Mouse (Mus musculus): ENCODE data around the gene Cd160. TPM values are rescaled to one million over a fixed set of nuclear protein-coding genes. Genes with fewer than 3 reads are reported as not detected.

The Cd160 gene
- total RNA-seq (2022): not detected

DNA sequence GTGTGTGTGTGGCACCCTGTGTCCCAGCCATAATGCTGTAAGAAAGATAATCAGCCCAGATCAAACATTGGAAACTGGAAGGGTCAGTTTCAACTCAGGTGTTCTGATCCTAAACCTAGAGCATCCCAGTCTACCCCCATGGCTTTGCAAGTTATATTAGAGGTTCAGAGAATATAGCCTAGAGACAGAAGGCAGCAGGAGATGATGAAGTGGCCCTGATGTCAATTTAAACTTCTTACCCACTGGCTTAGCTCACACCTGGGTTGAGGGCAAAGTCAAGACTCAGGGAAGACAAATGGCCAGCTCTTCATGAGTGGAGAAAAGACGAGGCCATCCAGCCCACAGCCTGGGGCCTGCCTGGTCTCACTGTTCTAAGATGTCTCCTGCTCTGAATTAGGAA is at the start of gene Cd160, which contains the start of gene Pdzk1:
Gene Cd160 (minus strand): TSS at position 368 of the 400 bp plus-strand sequence.
Gene Pdzk1 (plus strand): TSS at position 301 of the 400 bp plus-strand sequence.
- no peak for DNase-seq (ENCODE audit: low spot score)

- no peak for DNase-seq (ENCODE audit: low spot score)
Observed at GRCm38 (mm10) chr3:96874808-96875571, 45.8 kb upstream of the Cd160 start.

GRCm38 (mm10) chr3:96872501-96872900 is 43.4 kb upstream of the Cd160 start:
- DNase-seq (ENCODE audit: low spot score): no peak

- no peak for DNase-seq (ENCODE audit: low spot score)
Observed at GRCm38 (mm10) chr3:96871070-96871469, 41.9 kb upstream of the Cd160 start.

DNA sequence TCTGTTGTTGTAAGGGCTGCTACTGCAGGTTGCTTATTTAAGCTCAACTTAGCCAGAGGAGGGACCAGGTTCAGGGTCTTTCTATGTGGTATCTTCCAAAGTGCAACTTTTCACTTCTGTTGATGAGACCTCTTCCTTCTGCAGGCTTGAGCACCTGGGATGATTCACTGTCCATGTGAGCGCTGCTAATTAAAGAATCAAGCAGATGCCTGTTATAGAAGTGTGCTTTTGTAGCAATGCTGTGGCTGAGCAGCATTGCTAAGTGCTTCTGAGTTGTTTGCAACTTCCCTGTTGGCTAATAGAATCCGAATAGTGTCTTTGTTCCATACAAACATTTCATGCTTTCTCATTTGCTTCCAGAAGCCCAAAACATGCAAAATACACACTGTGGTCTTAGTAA is 41.1 kb upstream of the Cd160 start:
- DNase-seq (ENCODE audit: low spot score): no peak

GRCm38 (mm10) chr3:96869091-96869490 is 39.9 kb upstream of the Cd160 start:
- no peak for DNase-seq (ENCODE audit: low spot score)

- DNase-seq (ENCODE audit: low spot score): no peak
Observed at GRCm38 (mm10) chr3:96868566-96868965, 39.4 kb upstream of the Cd160 start.

DNA sequence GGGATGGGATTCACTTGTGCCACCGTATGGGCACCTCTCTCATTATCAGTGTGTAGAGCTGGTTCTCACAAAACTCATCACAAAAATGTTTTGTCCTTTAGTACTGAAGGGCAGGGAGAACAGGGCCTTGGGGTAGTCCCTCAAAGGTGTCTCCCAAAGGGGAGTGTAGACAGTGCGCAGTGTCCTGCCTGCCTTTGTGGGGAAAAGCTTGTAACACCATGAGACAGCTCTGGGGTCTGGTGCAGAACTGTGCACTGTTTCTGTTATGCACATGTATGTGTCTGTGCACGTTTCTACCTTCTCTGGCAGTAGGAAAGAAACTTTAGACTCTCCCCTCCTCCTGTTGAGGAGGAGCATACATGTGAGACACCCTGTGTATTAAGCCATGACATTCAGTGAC is 38.7 kb upstream of the Cd160 start:
- DNase-seq (ENCODE audit: low spot score): no peak

DNA sequence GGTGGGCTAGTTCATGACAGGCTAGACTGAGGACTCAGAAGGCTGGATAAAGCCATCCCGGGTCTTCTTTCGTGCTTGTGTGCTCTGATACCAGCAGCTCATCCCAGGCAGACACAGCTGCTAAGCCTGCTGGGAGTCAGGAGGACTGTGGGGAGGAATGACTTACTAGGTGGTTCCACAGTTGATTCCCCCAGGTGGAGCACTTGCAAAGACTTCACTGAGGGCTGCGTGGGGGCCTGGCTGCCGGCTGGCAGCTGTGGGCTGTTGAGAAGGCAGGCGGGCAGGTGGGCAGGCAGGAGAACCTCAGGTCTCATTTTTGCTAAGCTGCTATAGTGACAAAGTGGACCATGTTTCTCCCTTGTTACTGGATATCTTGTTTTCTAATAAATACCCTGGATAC is 31.3 kb upstream of the Cd160 start:
- DNase-seq (ENCODE audit: low spot score): no peak

DNA sequence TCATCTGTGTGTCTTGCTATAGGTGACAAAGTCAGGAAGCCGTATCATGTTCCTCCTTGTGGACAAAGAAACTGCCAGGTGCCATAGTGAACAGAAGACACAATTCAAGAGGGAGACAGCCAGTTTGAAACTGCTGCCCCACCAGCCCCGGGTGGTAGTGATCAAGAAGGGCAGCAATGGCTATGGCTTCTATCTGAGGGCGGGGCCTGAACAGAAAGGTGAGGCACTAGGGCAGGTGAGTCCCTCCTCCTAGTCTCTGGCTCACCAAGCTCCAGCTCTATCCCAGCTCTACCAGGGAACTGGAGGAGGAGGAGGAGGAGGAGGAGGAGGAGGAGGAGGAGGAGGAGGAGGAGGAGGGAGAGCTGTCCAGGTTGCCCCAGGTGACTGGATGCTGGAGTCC is 26.7 kb upstream of the Cd160 start:
- no peak for DNase-seq (ENCODE audit: low spot score)

DNA sequence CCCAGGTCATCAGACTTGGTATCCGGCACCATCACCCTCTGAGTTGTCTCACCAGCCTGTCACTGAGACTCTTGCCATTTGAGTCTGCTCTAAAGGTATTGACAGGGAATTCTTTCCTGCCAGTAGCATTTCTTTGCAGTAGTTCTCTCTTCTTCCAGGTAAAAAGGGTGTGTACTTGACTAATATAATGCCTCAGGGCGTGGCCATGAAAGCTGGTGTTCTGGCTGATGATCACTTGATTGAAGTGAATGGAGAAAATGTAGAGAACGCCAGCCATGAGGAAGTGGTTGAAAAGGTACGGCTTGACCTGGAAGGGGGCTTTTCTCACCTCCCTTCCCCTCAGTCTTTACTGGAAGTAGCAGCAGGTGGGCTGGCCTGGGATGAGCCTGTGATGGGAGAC is 25.2 kb upstream of the Cd160 start:
- DNase-seq (ENCODE audit: low spot score): no peak

GRCm38 (mm10) chr3:96852561-96852960 is 23.4 kb upstream of the Cd160 start:
- DNase-seq (ENCODE audit: low spot score): no peak

GRCm38 (mm10) chr3:96849168-96849727 is 20.1 kb upstream of the Cd160 start:
- DNase-seq (ENCODE audit: low spot score): no peak

- no peak for DNase-seq (ENCODE audit: low spot score)
Observed at GRCm38 (mm10) chr3:96848470-96848869, 19.3 kb upstream of the Cd160 start.

DNA sequence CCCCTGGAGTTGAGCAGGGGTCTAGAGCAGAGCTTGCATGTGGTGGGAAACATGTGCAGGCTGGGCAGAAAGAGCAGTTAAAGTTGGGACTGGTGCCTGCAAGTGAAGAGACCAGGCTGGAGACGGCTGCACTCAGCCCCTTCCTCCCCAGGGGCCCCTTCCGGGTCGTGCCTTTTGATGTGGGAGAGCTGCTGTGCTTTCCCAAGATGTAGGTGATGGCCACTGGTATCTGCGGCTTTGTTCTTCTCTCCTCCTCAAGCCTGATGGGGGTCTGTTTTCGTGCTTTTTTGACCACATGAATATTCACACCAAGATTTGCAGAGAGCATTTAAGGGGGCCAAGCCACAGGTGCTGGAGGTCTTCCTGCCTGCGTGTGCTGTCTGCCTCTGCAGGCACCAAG is 18.5 kb upstream of the Cd160 start:
- DNase-seq (ENCODE audit: low spot score): no peak

GRCm38 (mm10) chr3:96846985-96847384 is 17.8 kb upstream of the Cd160 start:
- DNase-seq (ENCODE audit: low spot score): no peak

DNA sequence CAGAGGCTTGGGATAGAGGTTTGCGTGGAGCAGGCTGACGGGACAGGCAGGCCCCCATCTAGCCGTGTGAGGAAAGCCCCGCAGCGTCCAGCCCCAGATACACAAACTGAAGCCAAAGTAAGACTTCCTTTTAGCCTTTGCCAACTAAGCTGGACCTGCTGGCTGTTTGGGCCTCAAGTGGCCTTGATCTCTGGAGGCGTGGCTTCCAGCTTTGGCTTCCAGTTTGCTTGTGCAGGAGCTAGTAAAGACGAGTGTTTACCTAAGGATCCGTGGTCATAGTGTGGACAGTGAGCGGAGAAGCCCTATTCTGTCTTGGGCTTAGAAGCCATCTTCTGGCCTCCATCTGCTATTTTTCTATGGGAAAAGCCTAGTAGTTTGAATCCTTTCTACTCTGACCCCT is 16.7 kb upstream of the Cd160 start:
- no peak for DNase-seq (ENCODE audit: low spot score)

DNA sequence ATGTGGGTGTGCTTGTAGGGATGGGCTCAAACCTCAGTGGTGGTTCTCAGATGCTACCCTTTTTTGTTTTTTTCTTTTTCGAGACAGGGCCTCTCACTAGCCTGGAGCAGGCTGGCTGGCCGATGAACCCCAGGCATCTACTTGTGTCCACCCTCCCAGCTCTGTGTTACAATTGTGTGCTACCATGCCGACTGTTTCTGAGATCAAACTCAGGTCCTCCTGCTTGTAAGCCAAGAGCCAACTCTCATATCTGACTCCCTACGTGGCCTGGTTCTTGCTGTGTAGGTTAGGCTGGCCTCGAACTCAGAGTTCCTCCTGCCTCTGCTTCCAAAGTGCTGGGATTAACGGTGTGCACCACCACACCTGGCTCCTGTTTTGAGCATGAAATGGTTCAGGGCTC is 16.0 kb upstream of the Cd160 start:
- DNase-seq (ENCODE audit: low spot score): no peak

- DNase-seq (ENCODE audit: low spot score): no peak
Observed at GRCm38 (mm10) chr3:96838996-96839645, 10.0 kb upstream of the Cd160 start.

- DNase-seq (ENCODE audit: low spot score): no peak
Observed at GRCm38 (mm10) chr3:96836414-96836813, 7.3 kb upstream of the Cd160 start.

DNA sequence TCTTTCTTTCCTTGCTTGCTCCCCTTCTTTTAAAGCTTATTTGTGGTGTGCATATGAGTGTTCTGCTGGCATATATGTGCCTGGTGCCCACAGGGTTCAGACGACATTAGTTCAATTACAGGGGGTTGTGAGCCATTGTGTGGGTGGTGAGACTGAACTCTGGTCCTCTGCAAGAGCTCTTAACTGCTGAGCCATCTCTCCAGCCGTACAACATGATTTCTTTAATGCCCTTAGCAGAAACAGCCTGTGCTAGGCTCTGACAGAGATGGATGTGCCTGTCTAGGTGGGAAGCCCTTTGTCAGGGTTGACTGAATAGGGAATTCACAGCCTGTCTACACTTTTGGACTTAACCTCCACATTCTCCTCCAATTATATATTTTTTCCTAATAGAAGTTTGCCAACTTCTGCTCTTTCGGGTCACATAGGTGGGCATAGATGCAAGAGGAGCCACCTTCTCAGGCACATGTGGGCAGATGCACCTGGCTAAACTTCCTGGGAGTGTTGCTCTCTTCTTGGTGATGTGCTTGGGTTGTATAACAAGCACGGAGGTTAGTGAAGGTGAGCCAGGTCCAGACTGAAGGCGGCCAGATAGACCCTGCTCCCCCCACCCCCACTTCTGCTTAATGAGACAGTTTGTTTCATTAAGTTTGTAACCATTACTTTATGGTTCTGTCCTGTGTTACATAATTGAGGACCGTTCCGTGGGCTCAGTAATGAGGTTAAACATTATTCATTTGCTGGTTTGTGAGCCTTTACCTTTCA is 5.6 kb upstream of the Cd160 start:
- no peak for DNase-seq (ENCODE audit: low spot score)

DNA sequence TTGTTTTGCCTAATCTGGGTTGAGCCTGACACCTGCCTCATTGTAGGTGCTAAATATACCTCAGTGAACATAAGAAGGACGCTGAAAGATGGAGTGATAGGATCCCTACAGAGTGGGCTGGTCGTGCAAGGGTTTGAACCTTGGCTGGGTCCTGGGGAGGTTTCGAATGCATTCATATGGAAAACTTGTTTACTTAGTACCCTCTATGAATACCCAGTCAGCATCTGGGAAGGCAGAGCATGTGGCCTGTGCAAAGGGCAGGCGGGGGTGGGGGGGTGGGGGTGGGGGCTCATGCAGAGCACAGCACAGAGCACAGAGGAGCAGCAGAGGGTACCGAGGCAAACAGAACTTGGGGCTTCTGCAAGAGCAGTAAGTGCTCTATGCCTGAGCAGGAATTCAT is 3.8 kb upstream of the Cd160 start:
- no peak for DNase-seq (ENCODE audit: low spot score)

Data from heart, adult 8-10 months (tissue).